Mouse (Mus musculus) testis, adult 2 months (tissue): ENCODE results near the gene Ctbp2.

Source experiments
- CTCF ChIP-seq: fragments of 200-500 bp; IDR thresholded peaks from 2 replicates; pipeline ENCODE4 v1.5.1; 2012; ENCODE audit warnings: low read depth, mild to moderate bottlenecking, inconsistent platforms, low read length, moderate library complexity; ENCODE audit not compliant: control insufficient read depth, insufficient read depth, insufficient replicate concordance
- POLR2A ChIP-seq: fragments of 200-500 bp; IDR thresholded peaks from 2 replicates; pipeline ENCODE4 v1.6.1; 2012; ENCODE audit warnings: low read depth, mild to moderate bottlenecking, inconsistent platforms, low read length, moderate library complexity; ENCODE audit not compliant: control insufficient read depth

DNA sequence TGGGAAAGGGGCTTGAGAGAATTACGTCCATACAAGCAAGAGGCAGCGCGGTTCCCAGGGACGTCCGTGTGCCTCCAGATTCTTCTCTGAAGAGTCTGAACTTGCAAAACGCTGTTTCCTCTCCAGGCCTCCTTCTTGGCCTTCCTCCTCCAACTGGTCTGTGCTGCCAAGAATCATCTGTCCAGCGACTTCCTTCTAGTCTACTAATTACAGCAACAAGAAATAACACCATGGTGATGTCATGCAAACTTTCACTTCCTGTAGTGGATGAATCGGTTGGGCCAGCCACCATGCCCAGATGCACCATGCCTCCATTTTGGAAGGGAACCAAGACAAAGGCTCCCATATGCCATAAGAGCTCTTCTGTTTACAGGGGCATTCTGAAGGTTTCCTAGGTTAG, 71.3 kb downstream of the Ctbp2 start:
- TF ChIP-seq CTCF (no peak), POLR2A (no peak)
